Mouse (Mus musculus) E14TG2a.4 (cell line): ENCODE data around the gene Atg4a.

Source experiments
- H3K27me3 ChIP-seq: 2 replicates; pipeline ENCODE4 v1.6.1; 2014; ENCODE audit warnings: low read length, control low read depth; ENCODE audit not compliant: insufficient read depth
- H3K36me3 ChIP-seq: 2 replicates; pipeline ENCODE4 v1.6.1; 2014; ENCODE audit warnings: low read length, control low read depth; ENCODE audit not compliant: insufficient read depth
- H3K4me1 ChIP-seq: replicated peaks from 2 replicates; pipeline ENCODE4 v1.6.1; 2014; ENCODE audit warnings: low read depth, low read length, control low read depth
- H3K4me3 ChIP-seq: replicated peaks from 2 replicates; pipeline ENCODE4 v1.5.1; 2014; ENCODE audit warnings: mild to moderate bottlenecking, low read length
- H3K9me3 ChIP-seq: 2 replicates; pipeline ENCODE4 v1.6.1; 2014; ENCODE audit warnings: low read length, control low read depth
- CTCF ChIP-seq: conservative IDR thresholded peaks from 2 replicates; pipeline ENCODE4 v1.5.1; 2014; ENCODE audit warnings: low read length
- NANOG ChIP-seq: IDR thresholded peaks from 2 replicates; pipeline ENCODE4 v1.6.1; 2014; ENCODE audit warnings: borderline replicate concordance, low read length, mixed read lengths
- POU5F1 ChIP-seq: IDR thresholded peaks from 2 replicates; pipeline ENCODE4 v1.6.1; 2014; ENCODE audit warnings: low read length, borderline replicate concordance

Gene Atg4a

GRCm38 (mm10) chrX:141195036-141195435 lies 238.3 kb downstream of the Atg4a start:
- H3K9me3 ChIP-seq: no peaks in the 10 kb centered on the region
- H3K36me3 ChIP-seq: no peaks in the 10 kb centered on the region
- H3K27me3 ChIP-seq: no peaks in the 10 kb centered on the region
- no peak overlapping the region for H3K4me3 ChIP-seq
- TF ChIP-seq NANOG: no peak
- no peak for TF ChIP-seq CTCF
- no peak for TF ChIP-seq POU5F1
- H3K4me1 ChIP-seq: no peaks in the 10 kb centered on the region

GRCm38 (mm10) chrX:141198993-141199392 lies 242.3 kb downstream of the Atg4a start:
- no peaks in the 10 kb centered on the region for H3K4me1 ChIP-seq
- TF ChIP-seq POU5F1: no peak
- TF ChIP-seq CTCF: no peak
- no peak for TF ChIP-seq NANOG
- no peaks in the 10 kb centered on the region for H3K9me3 ChIP-seq
- H3K27me3 ChIP-seq: no peaks in the 10 kb centered on the region
- no peak overlapping the region for H3K4me3 ChIP-seq
- H3K36me3 ChIP-seq: no peaks in the 10 kb centered on the region

- H3K27me3 ChIP-seq: no peaks in the 10 kb centered on the region
- H3K36me3 ChIP-seq: no peaks in the 10 kb centered on the region
- H3K9me3 ChIP-seq: no peaks in the 10 kb centered on the region
- H3K4me3 ChIP-seq: no peak overlapping the region
- TF ChIP-seq POU5F1 (no peak), NANOG (no peak), CTCF (no peak; the same call in 1 of the 2 replicates)
- no peaks in the 10 kb centered on the region for H3K4me1 ChIP-seq
Observed at GRCm38 (mm10) chrX:141212802-141213201, 256.1 kb downstream of the Atg4a start.
